Mouse (Mus musculus) brain, embryonic 14.5 days (tissue): ENCODE results near the gene Fdxr.

Experiments
- CTCF ChIP-seq: fragments of 200-500 bp; IDR thresholded peaks from 2 replicates; pipeline ENCODE4 v1.5.1; 2012; ENCODE audit warnings: inconsistent platforms, mild to moderate bottlenecking, moderate library complexity, borderline replicate concordance; ENCODE audit not compliant: insufficient read depth, insufficient read length; ENCODE audit errors: extremely low read depth
- POLR2A ChIP-seq: fragments of 200-500 bp; IDR thresholded peaks from 2 replicates; pipeline ENCODE4 v1.6.1; 2012; ENCODE audit warnings: mild to moderate bottlenecking, inconsistent platforms, borderline replicate concordance; ENCODE audit not compliant: poor library complexity, insufficient read depth, insufficient read length, severe bottlenecking; ENCODE audit errors: extremely low read depth

DNA sequence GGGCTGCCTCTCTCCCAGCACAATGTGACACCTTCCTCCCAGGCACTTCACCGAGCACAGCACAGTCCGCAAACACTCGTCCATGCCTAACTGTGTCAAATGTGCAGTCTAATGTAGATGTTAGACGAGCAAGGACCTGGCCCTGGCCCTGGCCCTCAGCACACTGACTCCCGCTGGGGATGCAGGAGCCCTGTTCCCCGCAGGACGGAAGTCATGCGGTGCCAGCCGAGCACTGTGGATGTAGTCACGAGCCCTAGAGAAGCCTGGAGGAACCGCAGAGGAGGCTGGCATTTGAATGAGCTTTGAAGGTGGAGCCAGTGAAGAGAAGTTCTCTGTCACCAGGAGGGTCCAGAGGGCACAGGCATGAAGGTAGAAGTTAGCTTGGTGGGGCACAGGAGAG, 53.4 kb downstream of the Fdxr start:
- no peak for TF ChIP-seq CTCF
- TF ChIP-seq POLR2A, result no peak
